Mouse (Mus musculus) heart, adult 2 months (tissue): ENCODE results near the gene Tymp. TPM values are rescaled to one million over a fixed set of nuclear protein-coding genes. Genes with fewer than 3 reads are reported as not detected.
A peak's percentile ranks its signal among the peaks of the same experiment; 100 is the strongest.

ENCODE experiments used
- DNase-seq, 2 experiments: peaks; one replicate each; pipeline ENCODE4 v3.0.0; 2021
- H3K27ac ChIP-seq: fragments of 200-600 bp; 2 replicates; pipeline ENCODE4 v1.8.1; 2022
- H3K27me3 ChIP-seq: fragments of 200-500 bp; 2 replicates; pipeline ENCODE4 v1.6.1; 2012; ENCODE audit warnings: mild to moderate bottlenecking, low read length, inconsistent platforms, mixed read lengths; ENCODE audit not compliant: control insufficient read depth, insufficient read depth
- H3K36me3 ChIP-seq: fragments of 200-500 bp; 2 replicates; pipeline ENCODE4 v1.6.1; 2012; ENCODE audit warnings: low read length, inconsistent platforms; ENCODE audit not compliant: control insufficient read depth, insufficient read depth
- H3K4me1 ChIP-seq: fragments of 200-500 bp; 2 replicates; pipeline ENCODE4 v1.6.1; 2011; ENCODE audit warnings: low read length; ENCODE audit not compliant: control insufficient read depth, insufficient read depth
- H3K4me3 ChIP-seq: fragments of 200-600 bp; 2 replicates; pipeline ENCODE4 v1.8.1; 2022
- H3K79me2 ChIP-seq: fragments of 200-500 bp; replicated peaks from 2 replicates; pipeline ENCODE4 v1.6.1; 2012; ENCODE audit warnings: mild to moderate bottlenecking, inconsistent platforms, low read length, moderate library complexity, mixed read lengths; ENCODE audit not compliant: control insufficient read depth, insufficient read depth
- H3K9ac ChIP-seq: fragments of 200-500 bp; 2 replicates; pipeline ENCODE4 v1.6.1; 2012; ENCODE audit warnings: low read depth, mild to moderate bottlenecking, control low read depth, inconsistent platforms, low read length, mixed read lengths
- CTCF ChIP-seq: fragments of 200-600 bp; IDR thresholded peaks from 2 replicates; pipeline ENCODE4 v1.8.1; 2022; ENCODE audit warnings: antibody characterized with exemption, mild to moderate bottlenecking, moderate library complexity
- EP300 ChIP-seq: fragments of 200-500 bp; IDR thresholded peaks from 2 replicates; pipeline ENCODE4 v1.6.1; 2011; ENCODE audit warnings: low read depth, low read length, control low read depth; ENCODE audit not compliant: insufficient read depth
- POLR2A ChIP-seq: fragments of 200-500 bp; IDR thresholded peaks from 2 replicates; pipeline ENCODE4 v1.6.1; 2011; ENCODE audit warnings: mild to moderate bottlenecking, low read depth, low read length, control low read depth; ENCODE audit not compliant: insufficient read depth
- WGBS: fragments of 180-500 bp; shearing (Covaris S2); methylation state at CpG from one replicate; pipeline ENCODE4 v1.1.7; 2018; 5-methylcytosine and 5-hydroxymethylcytosine counted together
- intact Hi-C: fragments of 180-260 bp; cut with DNase I; formaldehyde crosslinking; loops from one replicate; pipeline ENCODE4 v1.15.1; 2025
- polyA plus RNA-seq: library from polyadenylated mRNA; depleted of rRNA; stranded (reverse); fragments of >200 nt; gene quantifications from 2 replicates; pipeline ENCODE4 v1.2.3, GENCODE M21; 2012
- total RNA-seq, 2 experiments: library from RNA; stranded (reverse); gene quantifications; 2 replicates each; pipeline ENCODE4 v1.2.3; 2021

Tymp gene
- total and polyA plus RNA-seq, 3 experiments = 0.18 to 1.8 (median 0.47) TPM

DNA sequence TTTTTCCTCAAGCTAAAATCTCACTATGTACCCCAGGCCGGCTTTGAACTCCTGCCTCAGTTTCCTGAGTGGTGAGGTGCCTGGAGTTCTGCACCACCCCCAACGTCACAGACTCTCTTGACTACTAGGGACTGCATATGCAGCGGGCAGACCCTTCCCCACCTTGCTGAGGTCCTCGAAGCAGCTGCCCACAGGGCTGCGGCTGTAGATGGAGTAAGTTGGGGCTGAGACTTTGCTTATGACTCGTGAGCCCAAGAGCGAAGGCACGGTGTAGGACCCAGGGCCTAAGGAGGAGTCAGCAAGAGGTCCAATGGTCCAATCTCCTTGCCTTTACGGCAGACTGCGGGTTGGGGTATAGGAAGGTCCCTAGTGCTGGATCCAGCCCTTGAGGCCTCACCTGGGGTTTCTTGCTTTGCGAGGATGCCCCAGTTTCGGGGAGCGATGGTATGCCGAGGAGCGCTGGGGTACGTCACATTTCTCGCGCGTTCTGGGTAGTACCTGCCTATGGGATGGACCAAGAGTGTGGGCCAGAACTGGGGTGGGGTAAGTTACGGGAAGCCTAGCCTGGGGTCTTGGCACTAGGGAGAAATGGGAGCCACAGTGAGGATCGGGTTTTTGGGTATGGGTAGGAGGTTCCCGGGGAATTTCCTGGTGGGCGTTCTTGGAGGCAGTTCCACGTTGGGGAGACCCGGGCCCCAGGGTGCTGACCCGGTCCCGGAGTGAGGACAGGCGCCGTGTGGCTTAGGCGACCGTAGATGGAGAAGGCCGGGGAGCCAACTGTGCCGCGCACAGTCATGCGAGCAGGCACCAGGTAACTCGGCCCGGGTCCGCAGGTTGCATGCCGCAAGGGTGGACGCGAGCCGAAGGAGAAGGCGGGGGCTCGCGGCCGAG is 1.3 kb upstream of the Tymp start:
- DNase-seq = no peak
- TF ChIP-seq EP300 (no peak), POLR2A (no peak), CTCF (no peak)
- intact Hi-C loops = loop anchor here (10.0 kb wide), 1 partner anchor 233 kb away; the partner anchor contains the start of genes Mapk11 and Mapk12
- Histone ChIP-seq H3K36me3 (no peaks in the 10 kb centered on the region), H3K4me1 (peaks cover 1% of the 10 kb centered on the region; the same call in 1 of the 2 replicates), H3K79me2 (no peaks in the 10 kb centered on the region), H3K27ac (peak overlapping the region; percentile 87), H3K9ac (peak overlapping the region; percentile 35), H3K4me3 (peak overlapping the region; percentile 62), H3K27me3 (0 out of 2 replicates have a peak, but pooled peaks cover 2% of the 10 kb centered on the region)
- WGBS = 20% methylated on average over 46 of the region's 46 CpGs

GRCm38 (mm10) chr15:89377362-89377761 is 523 bp upstream of the Tymp start:
- Histone ChIP-seq H3K79me2 (no peaks in the 10 kb centered on the region), H3K36me3 (no peaks in the 10 kb centered on the region), H3K4me1 (peaks cover 7% of the 10 kb centered on the region), H3K27ac (no peak overlapping the region), H3K27me3 (0 out of 2 replicates have a peak, but pooled peaks cover 2% of the 10 kb centered on the region), H3K9ac (no peak overlapping the region), H3K4me3 (no peak overlapping the region)
- no peak for DNase-seq
- 14% methylated on average over 18 of the region's 18 CpGs for WGBS
- no peak for TF ChIP-seq POLR2A
- no peak for TF ChIP-seq CTCF
- no peak for TF ChIP-seq EP300
- intact Hi-C loops = loop anchor here (10.0 kb wide), 1 partner anchor 233 kb away; the partner anchor contains the start of genes Mapk11 and Mapk12

DNA sequence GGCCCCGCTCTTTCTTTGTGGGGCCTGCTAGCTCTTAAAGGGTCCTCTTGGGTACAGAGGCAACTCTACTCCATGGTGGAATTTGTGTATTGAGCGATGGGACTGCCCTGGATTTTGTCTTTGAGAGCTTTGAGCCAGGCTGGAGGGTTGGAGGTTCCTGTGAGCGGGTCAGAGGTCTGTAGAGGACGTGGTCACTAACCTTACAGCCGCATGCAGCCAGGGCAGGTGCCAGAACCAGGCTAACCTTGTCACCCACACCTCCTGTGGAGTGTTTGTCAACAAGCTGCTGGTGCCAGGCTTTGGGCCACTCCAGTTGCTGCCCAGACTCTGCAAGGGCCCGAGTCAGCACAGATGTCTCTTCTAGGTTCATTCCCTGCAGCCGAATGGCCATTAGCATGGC is 799 bp downstream of the Tymp start:
- H3K4me3 ChIP-seq = no peak overlapping the region
- TF ChIP-seq CTCF (no peak), POLR2A (no peak), EP300 (no peak)
- H3K36me3 ChIP-seq = no peaks in the 10 kb centered on the region
- no peaks in the 10 kb centered on the region for H3K79me2 ChIP-seq
- WGBS = 81% methylated on average over 7 of the region's 7 CpGs
- H3K27ac ChIP-seq = no peak overlapping the region
- no peak overlapping the region for H3K9ac ChIP-seq
- H3K4me1 ChIP-seq = peaks cover 7% of the 10 kb centered on the region
- DNase-seq = no peak
- intact Hi-C loops = loop anchor here (10.0 kb wide), 1 partner anchor 231 kb away; the partner anchor contains the start of genes Mapk11 and Mapk12
- 0 out of 2 replicates have a peak, but pooled peaks cover 2% of the 10 kb centered on the region for H3K27me3 ChIP-seq

- no peak for DNase-seq
- Histone ChIP-seq H3K4me1 (peaks cover 7% of the 10 kb centered on the region), H3K79me2 (no peaks in the 10 kb centered on the region), H3K27me3 (0 out of 2 replicates have a peak, but pooled peaks cover 2% of the 10 kb centered on the region), H3K27ac (no peak overlapping the region; the same call in 1 of the 2 replicates), H3K4me3 (no peak overlapping the region), H3K9ac (no peak overlapping the region), H3K36me3 (no peaks in the 10 kb centered on the region)
- TF ChIP-seq POLR2A (no peak), CTCF (no peak)
- WGBS = 88% methylated on average over 17 of the region's 17 CpGs
- intact Hi-C loops = loop anchor here (2.0 to 10.0 kb wide), 3 partner anchors 54 to 230 kb away; partner anchors contain the start of genes C730034F03Rik, Chkb, Gm44502 and Mapk11
Observed at GRCm38 (mm10) chr15:89374801-89375534, 1.9 kb downstream of the Tymp start.

DNA sequence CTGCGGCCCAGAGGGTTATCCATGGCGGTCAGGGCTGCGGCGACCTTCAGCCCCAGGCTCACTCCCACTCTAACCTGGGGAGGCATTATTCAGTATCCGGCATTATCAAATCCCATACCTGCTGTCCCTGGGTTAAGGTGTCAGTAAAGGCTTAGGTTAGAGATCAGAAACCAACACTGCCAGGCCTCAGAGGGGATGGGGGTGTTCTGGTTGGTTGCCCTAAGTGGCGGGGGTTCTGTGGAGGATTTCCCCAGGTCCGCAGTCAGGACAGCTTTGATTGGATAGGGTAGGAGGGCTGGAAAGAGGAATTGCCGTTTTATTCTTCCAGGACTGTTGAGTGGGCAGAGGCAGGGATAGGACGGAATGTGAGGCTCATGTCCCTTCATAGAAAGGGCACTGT is 2.5 kb downstream of the Tymp start:
- Histone ChIP-seq H3K27ac (peak overlapping the region; percentile 99), H3K4me1 (peaks cover 7% of the 10 kb centered on the region)

More for the DNA sequence above, 2.5 kb downstream of the Tymp start:
- H3K4me3 ChIP-seq = peak overlapping the region; percentile 63
- H3K27me3 ChIP-seq = 0 out of 2 replicates have a peak, but pooled peaks cover 2% of the 10 kb centered on the region
- no peaks in the 10 kb centered on the region for H3K79me2 ChIP-seq
- TF ChIP-seq CTCF (no peak; the same call in 1 of the 2 replicates), POLR2A (no peak), EP300 (no peak)
- intact Hi-C loops = loop anchor here (2.0 to 10.0 kb wide), 3 partner anchors 54 to 230 kb away; partner anchors contain the start of genes C730034F03Rik, Chkb, Gm44502 and Mapk11
- H3K36me3 ChIP-seq = no peaks in the 10 kb centered on the region
- peak overlapping the region; percentile 59 for H3K9ac ChIP-seq
- DNase-seq = no peak
- WGBS = 44% methylated on average over 9 of the region's 9 CpGs
